Mouse (Mus musculus) lung, postnatal 0 days (tissue): Measurements from ENCODE around the gene Sox5. TPM values are rescaled to one million over a fixed set of nuclear protein-coding genes. Genes with fewer than 3 reads are reported as not detected.

Experiments used
- ATAC-seq: fragments of 200-750 bp; cut with Nextera tagmentation; 2 replicates; pipeline ENCODE4 v1.8.0; 2017; ENCODE audit warnings: moderate library complexity
- DNase-seq: peaks from one replicate; pipeline ENCODE4 v3.0.0-alpha.2; 2016; ENCODE audit warnings: low spot score
- H3K27ac ChIP-seq: fragments of 300-500 bp; sonication (generic); 2 replicates; pipeline ENCODE4 v1.5.1; 2014; ENCODE audit warnings: antibody characterized with exemption, mild to moderate bottlenecking, low read length, mixed read lengths
- H3K27me3 ChIP-seq: fragments of 300-500 bp; sonication (generic); replicated peaks from 2 replicates; pipeline ENCODE4 v1.6.1; 2014; ENCODE audit warnings: low read length, mixed read lengths; ENCODE audit not compliant: insufficient read depth
- H3K36me3 ChIP-seq: fragments of 300-500 bp; sonication (generic); 2 replicates; pipeline ENCODE4 v1.6.1; 2014; ENCODE audit warnings: low read length, mixed read lengths; ENCODE audit not compliant: insufficient read depth
- H3K4me1 ChIP-seq: fragments of 300-500 bp; sonication (generic); 2 replicates; pipeline ENCODE4 v1.6.1; 2014; ENCODE audit warnings: antibody characterized with exemption, low read depth, low read length, mixed read lengths; ENCODE audit not compliant: insufficient read depth
- H3K4me2 ChIP-seq: fragments of 300-500 bp; sonication (generic); replicated peaks from 2 replicates; pipeline ENCODE4 v1.6.1; 2014; ENCODE audit warnings: low read depth, mild to moderate bottlenecking, low read length, moderate library complexity, mixed read lengths
- H3K4me3 ChIP-seq: fragments of 300-500 bp; sonication (generic); 2 replicates; pipeline ENCODE4 v1.5.1; 2014; ENCODE audit warnings: low read depth, low read length
- H3K9ac ChIP-seq: fragments of 300-500 bp; sonication (generic); replicated peaks from 2 replicates; pipeline ENCODE4 v1.6.1; 2014; ENCODE audit warnings: low read depth, mild to moderate bottlenecking
- H3K9me3 ChIP-seq: fragments of 300-500 bp; sonication (generic); 2 replicates; pipeline ENCODE4 v1.6.1; 2016; ENCODE audit warnings: low read length, mixed read lengths
- CTCF ChIP-seq: IDR thresholded peaks from 2 replicates; pipeline ENCODE4 v1.5.1; 2016; ENCODE audit warnings: antibody characterized with exemption, mild to moderate bottlenecking
- EP300 ChIP-seq: IDR thresholded peaks from 2 replicates; pipeline ENCODE4 v1.6.1; 2016; ENCODE audit warnings: antibody characterized with exemption, mild to moderate bottlenecking, control low read depth
- WGBS: fragments of 180-500 bp; shearing (Covaris S2); extraction: QIAGEN DNeasy Blood & Tissue Kit; methylation state at CpG from one replicate; pipeline ENCODE4 v1.1.7; 2014; 5-methylcytosine and 5-hydroxymethylcytosine counted together
- polyA plus RNA-seq: library from polyadenylated mRNA; unstranded; fragments of >200 nt; fragmentation: Nextera tagmentation; extraction: Ambion mirVana; gene quantifications from 2 replicates; pipeline ENCODE4 v1.2.1, GENCODE M21; 2015

Gene Sox5
- polyA plus RNA-seq, 1 experiment from 2014 or later, result 9.8 TPM

GRCm38 (mm10) chr6:144339554-144339953 lies 442.2 kb downstream of the Sox5 start:
- Histone ChIP-seq H3K9ac (no peak overlapping the region), H3K4me2 (no peak overlapping the region), H3K9me3 (no peaks in the 10 kb centered on the region), H3K4me1 (no peaks in the 10 kb centered on the region; the same call in 1 of the 2 replicates), H3K27ac (no peak overlapping the region), H3K4me3 (no peak overlapping the region), H3K36me3 (no peaks in the 10 kb centered on the region), H3K27me3 (no peaks in the 10 kb centered on the region)
- no peak for ATAC-seq
- 95% methylated on average over 3 of the region's 3 CpGs for WGBS
- DNase-seq, result no peak
- TF ChIP-seq EP300 (no peak), CTCF (peak; percentile 40)

- Histone ChIP-seq H3K36me3 (no peaks in the 10 kb centered on the region), H3K9ac (no peak overlapping the region), H3K4me2 (no peak overlapping the region), H3K27ac (no peak overlapping the region), H3K4me1 (no peaks in the 10 kb centered on the region; the same call in 1 of the 2 replicates), H3K9me3 (no peaks in the 10 kb centered on the region), H3K27me3 (no peaks in the 10 kb centered on the region), H3K4me3 (no peak overlapping the region)
- WGBS, result 58% methylated on average over 13 of the region's 13 CpGs
- ATAC-seq (no peak), DNase-seq (peak; percentile 21)
- TF ChIP-seq CTCF, result peak; percentile 63
- no peak for TF ChIP-seq EP300
Observed at GRCm38 (mm10) chr6:144339006-144339405, 442.8 kb downstream of the Sox5 start.

GRCm38 (mm10) chr6:144338221-144338620 lies 443.6 kb downstream of the Sox5 start:
- DNase-seq (peak; percentile 19), ATAC-seq (no peak)
- Histone ChIP-seq H3K9me3 (no peaks in the 10 kb centered on the region), H3K4me1 (no peaks in the 10 kb centered on the region; the same call in 1 of the 2 replicates), H3K27me3 (no peaks in the 10 kb centered on the region), H3K4me3 (no peak overlapping the region), H3K27ac (no peak overlapping the region), H3K4me2 (no peak overlapping the region), H3K36me3 (no peaks in the 10 kb centered on the region), H3K9ac (no peak overlapping the region)
- TF ChIP-seq CTCF (no peak), EP300 (no peak)
- 60% methylated on average over 4 of the region's 4 CpGs for WGBS

- 23% methylated on average over 14 of the region's 14 CpGs for WGBS
- no peak for TF ChIP-seq EP300
- no peak for TF ChIP-seq CTCF
- no peak for ATAC-seq
- Histone ChIP-seq H3K27ac (no peak overlapping the region), H3K36me3 (no peaks in the 10 kb centered on the region), H3K27me3 (no peaks in the 10 kb centered on the region), H3K9ac (no peak overlapping the region), H3K4me3 (no peak overlapping the region), H3K9me3 (no peaks in the 10 kb centered on the region), H3K4me2 (no peak overlapping the region), H3K4me1 (no peaks in the 10 kb centered on the region; the same call in 1 of the 2 replicates)
- DNase-seq, result peak; percentile 20
Observed at GRCm38 (mm10) chr6:144337436-144337969, 444.3 kb downstream of the Sox5 start.

GRCm38 (mm10) chr6:144336789-144337188 lies 445.0 kb downstream of the Sox5 start:
- Histone ChIP-seq H3K4me2 (no peak overlapping the region), H3K27ac (no peak overlapping the region), H3K4me1 (no peaks in the 10 kb centered on the region; the same call in 1 of the 2 replicates), H3K36me3 (no peaks in the 10 kb centered on the region), H3K4me3 (no peak overlapping the region), H3K27me3 (no peaks in the 10 kb centered on the region), H3K9ac (no peak overlapping the region), H3K9me3 (no peaks in the 10 kb centered on the region)
- 80% methylated on average over 4 of the region's 4 CpGs for WGBS
- TF ChIP-seq CTCF (no peak), EP300 (no peak)
- no peak for DNase-seq
- no peak for ATAC-seq

GRCm38 (mm10) chr6:144333146-144333545 lies 448.6 kb downstream of the Sox5 start:
- no peak for DNase-seq
- no peak overlapping the region for H3K27ac ChIP-seq
- no peak overlapping the region for H3K4me2 ChIP-seq
- 79% methylated on average over 4 of the region's 4 CpGs for WGBS
- H3K36me3 ChIP-seq, result no peaks in the 10 kb centered on the region
- H3K9me3 ChIP-seq, result no peaks in the 10 kb centered on the region
- H3K27me3 ChIP-seq, result no peaks in the 10 kb centered on the region
- no peak overlapping the region for H3K4me3 ChIP-seq
- no peak for ATAC-seq
- TF ChIP-seq CTCF (no peak), EP300 (no peak)
- H3K4me1 ChIP-seq, result no peaks in the 10 kb centered on the region; the same call in 1 of the 2 replicates
- H3K9ac ChIP-seq, result no peak overlapping the region

- no peak overlapping the region for H3K4me2 ChIP-seq
- no peak overlapping the region for H3K9ac ChIP-seq
- no peak for DNase-seq
- no peaks in the 10 kb centered on the region for H3K9me3 ChIP-seq
- no peak for ATAC-seq
- no peaks in the 10 kb centered on the region for H3K27me3 ChIP-seq
- H3K27ac ChIP-seq, result no peak overlapping the region
- H3K4me3 ChIP-seq, result no peak overlapping the region
- WGBS, result 87% methylated on average over 4 of the region's 4 CpGs
- TF ChIP-seq EP300, result no peak
- TF ChIP-seq CTCF, result no peak
- H3K36me3 ChIP-seq, result no peaks in the 10 kb centered on the region
- H3K4me1 ChIP-seq, result no peaks in the 10 kb centered on the region
Observed at GRCm38 (mm10) chr6:144332027-144332426, 449.8 kb downstream of the Sox5 start.
